Mouse (Mus musculus): ENCODE measurements around the gene Txndc2.

GRCm38 (mm10) chr17:65612391-65613141 lies 29.4 kb downstream of the Txndc2 start:
- TF ChIP-seq GATA1 (IDR thresholded peaks at IDR 0.05; ENCODE audit: low read length): no peak
- no peak for TF ChIP-seq TAL1 (IDR thresholded peaks at IDR 0.05; ENCODE audit: low read length)

Data from erythroblast, embryonic 14.5 days (primary cell).